Mouse (Mus musculus) myocyte (in vitro differentiated cells): ENCODE data around the gene E130311K13Rik.

Experiments
- E2F4 ChIP-seq: IDR thresholded peaks from one replicate; pipeline ENCODE4 v1.6.1; 2011; ENCODE audit warnings: mild to moderate bottlenecking, control low read depth, moderate library complexity; ENCODE audit not compliant: insufficient read depth
- MAX ChIP-seq: IDR thresholded peaks from one replicate; pipeline ENCODE4 v1.6.1; 2011; ENCODE audit warnings: low read depth, mild to moderate bottlenecking, control low read depth
- MYOD1 ChIP-seq, 3 experiments: IDR thresholded peaks; one replicate each; pipeline ENCODE4 v1.6.1; 2011; ENCODE audit warnings: control low read depth in 2 of 3, low read depth in 2 of 3, mild to moderate bottlenecking in 2 of 3, moderate library complexity in 1 of 3; ENCODE audit not compliant: insufficient read length in 2 of 3, control insufficient read depth in 1 of 3
- MYOG ChIP-seq, 3 experiments: IDR thresholded peaks; one replicate each; pipeline ENCODE4 v1.6.1; 2011; ENCODE audit warnings: control low read depth in 2 of 3, low read depth in 2 of 3, mild to moderate bottlenecking in 2 of 3; ENCODE audit not compliant: insufficient read length in 2 of 3, control insufficient read depth in 1 of 3, insufficient read depth in 1 of 3
- POLR2A ChIP-seq: IDR thresholded peaks from one replicate; pipeline ENCODE4 v1.6.1; 2011; ENCODE audit warnings: low read depth, mild to moderate bottlenecking, control low read depth, moderate library complexity; ENCODE audit not compliant: insufficient read length
- POLR2AphosphoS2 ChIP-seq: IDR thresholded peaks from one replicate; pipeline ENCODE4 v1.6.1; 2011; ENCODE audit warnings: low read depth, control low read depth; ENCODE audit not compliant: insufficient read length
- REST ChIP-seq: IDR thresholded peaks from one replicate; pipeline ENCODE4 v1.6.1; 2011; ENCODE audit warnings: mild to moderate bottlenecking, control low read depth, moderate library complexity; ENCODE audit not compliant: insufficient read depth, insufficient read length
- SRF ChIP-seq: IDR thresholded peaks from one replicate; pipeline ENCODE4 v1.6.1; 2011; ENCODE audit warnings: low read depth; ENCODE audit not compliant: control insufficient read depth, insufficient read length
- TCF12 ChIP-seq: IDR thresholded peaks from one replicate; pipeline ENCODE4 v1.6.1; 2011; ENCODE audit warnings: mild to moderate bottlenecking, control low read depth; ENCODE audit not compliant: poor library complexity, insufficient read depth, severe bottlenecking
- TCF3 ChIP-seq: IDR thresholded peaks from one replicate; pipeline ENCODE4 v1.6.1; 2011; ENCODE audit warnings: low read depth, control low read depth; ENCODE audit not compliant: insufficient read length
- USF1 ChIP-seq: IDR thresholded peaks from one replicate; pipeline ENCODE4 v1.6.1; 2011; ENCODE audit warnings: low read depth, mild to moderate bottlenecking, control low read depth, moderate library complexity

- TF ChIP-seq POLR2A (no peak), USF1 (no peak), MAX (no peak), REST (no peak), POLR2AphosphoS2 (no peak), TCF3 (no peak), E2F4 (no peak), TCF12 (no peak), MYOD1 (IDR thresholded peaks at IDR 0.05; ENCODE audit: control insufficient read depth in 1 of 3, insufficient read length in 2 of 3, low read depth in 2 of 3) (no peak), MYOG (IDR thresholded peaks at IDR 0.05; ENCODE audit: control insufficient read depth in 1 of 3, insufficient read depth in 1 of 3, insufficient read length in 2 of 3, low read depth in 2 of 3) (no peak), SRF (no peak)
Observed at GRCm38 (mm10) chr3:63872818-63873217, 56.5 kb downstream of the E130311K13Rik start.
